Mouse (Mus musculus) T-cell, adult 66 days (primary cell): ENCODE measurements around the gene Gm21425. TPM values are rescaled to one million over a fixed set of nuclear protein-coding genes. Genes with fewer than 3 reads are reported as not detected.

Experiments used
- total RNA-seq, 2 experiments: library from RNA; stranded (reverse); gene quantifications; 3 replicates in 1 of 2; 4 replicates in 1 of 2; pipeline ENCODE4 v1.2.4; 2023

Gm21425 gene
- total RNA-seq: not detected

DNA sequence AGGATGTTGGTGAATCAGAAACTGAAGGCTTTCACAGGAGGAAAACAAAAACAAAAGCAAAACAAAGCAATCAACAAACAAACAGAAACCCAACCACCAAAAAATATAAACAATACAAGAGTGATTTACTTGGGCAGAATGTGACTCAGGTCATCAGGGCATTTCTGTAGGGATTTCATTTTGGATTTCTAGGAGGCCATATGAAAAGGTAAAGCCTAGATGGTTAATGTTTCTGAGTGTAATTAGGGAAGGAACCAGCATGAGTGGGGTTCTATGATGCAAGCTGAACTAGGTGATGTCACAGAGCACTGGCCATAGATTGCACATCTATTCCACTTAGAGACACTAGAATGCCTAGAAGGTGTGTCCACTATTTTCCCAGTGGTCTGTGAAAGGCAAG lies at the start of gene Gm21425:
Gm21425 (plus strand) TSS at position 301 of the 400 bp plus-strand sequence.

DNA sequence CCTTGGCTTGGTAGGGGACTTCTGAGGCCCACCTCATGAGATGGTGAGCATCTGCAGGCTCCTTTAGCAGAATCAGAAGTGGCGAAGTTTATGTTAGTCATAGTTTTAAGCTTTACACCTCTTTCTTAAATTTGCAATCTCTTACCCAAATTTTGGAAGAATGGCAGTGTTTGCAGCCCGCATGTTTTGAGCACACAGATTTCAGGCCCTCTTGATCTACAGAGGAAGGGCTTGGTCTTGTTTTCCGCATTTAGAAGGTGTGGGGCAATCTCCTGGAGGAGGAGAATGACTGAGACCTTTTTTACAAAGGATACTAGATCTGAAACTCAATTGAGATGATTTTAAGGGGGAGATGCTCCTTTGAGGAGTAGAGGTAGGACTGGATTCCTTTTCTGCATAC lies 28.4 kb upstream of the Gm21425 start, which contains the start of gene Gm21891:
Gm21891 (minus strand) TSS at position 101 of the 400 bp plus-strand sequence.

Other genes starting within 250 kb of the Gm21425 start
- gene Gm20807, start 119.1 kb upstream of the Gm21425 start, total RNA-seq: not detected
- not detected for gene Gm21891, start 28.5 kb upstream of the Gm21425 start, total RNA-seq
- not detected for gene Gm21828, start 62.0 kb downstream of the Gm21425 start, total RNA-seq
- not detected for gene Gm21440, start 90.4 kb downstream of the Gm21425 start, total RNA-seq
- not detected for gene Gm21454, start 90.5 kb downstream of the Gm21425 start, total RNA-seq
- not detected for gene Gm21725, start 187.1 kb downstream of the Gm21425 start, total RNA-seq